Mouse (Mus musculus): ENCODE measurements at regions not wholly inside any gene's neighbourhood (a gene's known extent, or its start where the extent isn't known, plus 50 kb on each side); places are given as distances from the start of the nearest gene placed in this dataset.

GRCm38 (mm10) chr3:35560425-35560824 lies 193.5 kb upstream of the Atp11b start:
- DNase-seq: no peak

GRCm38 (mm10) chr3:35574402-35574801 lies 179.5 kb upstream of the Atp11b start:
- peak in 1 of 2 experiments; percentile 10 for DNase-seq
